Mouse (Mus musculus) layer of hippocampus, adult 8-10 months (tissue): ENCODE results near the gene Tssk4. TPM values are rescaled to one million over a fixed set of nuclear protein-coding genes. Genes with fewer than 3 reads are reported as not detected.

Experiments
- DNase-seq, 2 experiments: peaks; one replicate each; pipeline ENCODE4 v3.0.0; 2022; ENCODE audit warnings: low spot score in 2 of 2
- total RNA-seq, 4 experiments: library from RNA; stranded (reverse); gene quantifications; 2 replicates each; pipeline ENCODE4 v1.2.4; 2022

The Tssk4 gene
- 1 to 10 TPM; 1.2 to 1.9 (median 1.7) TPM for total RNA-seq

- no peak for DNase-seq
Measured at GRCm38 (mm10) chr14:55649884-55650283, at the start of gene Tssk4. TSS of gene Tssk4 (plus strand) at chr14:55650184.

- DNase-seq = no peak
Measured at GRCm38 (mm10) chr14:55603271-55603632, 46.7 kb upstream of the Tssk4 start, which contains the start of gene Irf9. TSS of gene Irf9 (plus strand) at chr14:55603571.

- DNase-seq = peak; percentile 80 to 85
Measured at GRCm38 (mm10) chr14:55603633-55604576, 46.1 kb upstream of the Tssk4 start.

GRCm38 (mm10) chr14:55604823-55605222, 45.2 kb upstream of the Tssk4 start:
- DNase-seq = no peak

GRCm38 (mm10) chr14:55605743-55606459, 44.1 kb upstream of the Tssk4 start:
- DNase-seq = no peak

GRCm38 (mm10) chr14:55608339-55608738, 41.6 kb upstream of the Tssk4 start:
- DNase-seq = no peak

GRCm38 (mm10) chr14:55613346-55613745, 36.6 kb upstream of the Tssk4 start:
- no peak for DNase-seq

- DNase-seq = no peak
Measured at GRCm38 (mm10) chr14:55614565-55615178, 35.3 kb upstream of the Tssk4 start.

GRCm38 (mm10) chr14:55615876-55616275, 34.1 kb upstream of the Tssk4 start:
- no peak for DNase-seq

GRCm38 (mm10) chr14:55616844-55617243, 33.1 kb upstream of the Tssk4 start:
- DNase-seq = no peak

GRCm38 (mm10) chr14:55617822-55618221, 32.2 kb upstream of the Tssk4 start, which contains the start of gene Rec8:
TSS of gene Rec8 (plus strand) at chr14:55618037.
- no peak for DNase-seq

GRCm38 (mm10) chr14:55618486-55619195, 31.3 kb upstream of the Tssk4 start:
- no peak for DNase-seq

GRCm38 (mm10) chr14:55628077-55628827, 21.7 kb upstream of the Tssk4 start:
- DNase-seq = no peak

- no peak for DNase-seq
Measured at GRCm38 (mm10) chr14:55629312-55629711, 20.7 kb upstream of the Tssk4 start.

- DNase-seq = peak in 1 of 2 experiments; percentile 28
Measured at GRCm38 (mm10) chr14:55634874-55635522, 15.0 kb upstream of the Tssk4 start.

GRCm38 (mm10) chr14:55635523-55636007, 14.4 kb upstream of the Tssk4 start, which contains the start of gene Ipo4:
TSS of gene Ipo4 (minus strand) at chr14:55635957.
- peak; percentile 87 to 88 for DNase-seq

- no peak for DNase-seq
Measured at GRCm38 (mm10) chr14:55637795-55638194, 12.2 kb upstream of the Tssk4 start, which contains the start of gene Gm49378. TSS of gene Gm49378 (minus strand) at chr14:55637895.

- DNase-seq = no peak
Measured at GRCm38 (mm10) chr14:55640816-55641215, 9.2 kb upstream of the Tssk4 start.

GRCm38 (mm10) chr14:55641291-55641690, 8.7 kb upstream of the Tssk4 start:
- DNase-seq = no peak

- no peak for DNase-seq
Measured at GRCm38 (mm10) chr14:55642679-55643059, 7.3 kb upstream of the Tssk4 start.
